Mouse (Mus musculus) liver, embryonic 11.5 days (tissue): ENCODE results near the gene Tmem256. TPM values are rescaled to one million over a fixed set of nuclear protein-coding genes. Genes with fewer than 3 reads are reported as not detected.

Source experiments
- ATAC-seq: fragments of 200-750 bp; cut with Nextera tagmentation; replicated peaks from 2 replicates; pipeline ENCODE4 v1.8.0; 2017; ENCODE audit warnings: moderate number of reproducible peaks, mild to moderate bottlenecking, moderate TSS enrichment, moderate library complexity; ENCODE audit not compliant: low FRiP score
- DNase-seq: peaks from one replicate; pipeline ENCODE4 v3.0.0-alpha.2; 2017; ENCODE audit warnings: low spot score
- H3K27ac ChIP-seq: fragments of 300-500 bp; sonication (generic); 2 replicates; pipeline ENCODE4 v1.5.1; 2014; ENCODE audit warnings: mild to moderate bottlenecking, low read depth, low read length, control low read depth
- H3K27me3 ChIP-seq: fragments of 300-500 bp; sonication (generic); replicated peaks from 2 replicates; pipeline ENCODE4 v1.6.1; 2014; ENCODE audit warnings: low read length, mixed read lengths; ENCODE audit not compliant: control insufficient read depth, insufficient read depth
- H3K36me3 ChIP-seq: fragments of 300-500 bp; sonication (generic); 2 replicates; pipeline ENCODE4 v1.6.1; 2014; ENCODE audit warnings: mild to moderate bottlenecking, low read length, moderate library complexity, mixed read lengths; ENCODE audit not compliant: control insufficient read depth, insufficient read depth
- H3K4me1 ChIP-seq: fragments of 300-500 bp; sonication (generic); replicated peaks from 2 replicates; pipeline ENCODE4 v1.6.1; 2014; ENCODE audit warnings: low read length, mixed read lengths; ENCODE audit not compliant: control insufficient read depth, insufficient read depth
- H3K4me2 ChIP-seq: fragments of 300-500 bp; sonication (generic); 2 replicates; pipeline ENCODE4 v1.6.1; 2014; ENCODE audit warnings: mild to moderate bottlenecking, control low read depth, moderate library complexity
- H3K4me3 ChIP-seq: fragments of 300-500 bp; sonication (generic); 2 replicates; pipeline ENCODE4 v1.5.1; 2014; ENCODE audit warnings: low read depth, low read length, control low read depth
- H3K9ac ChIP-seq: fragments of 300-500 bp; sonication (generic); 2 replicates; pipeline ENCODE4 v1.6.1; 2014; ENCODE audit warnings: low read depth, low read length, control low read depth
- H3K9me3 ChIP-seq: fragments of 300-500 bp; sonication (generic); 2 replicates; pipeline ENCODE4 v1.6.1; 2016; ENCODE audit warnings: low read length, inconsistent platforms, mixed read lengths; ENCODE audit not compliant: control insufficient read depth
- WGBS: fragments of 180-500 bp; shearing (Covaris S2); extraction: QIAGEN DNeasy Blood & Tissue Kit; methylation state at CpG from one replicate; pipeline ENCODE4 v1.1.7; 2014; 5-methylcytosine and 5-hydroxymethylcytosine counted together
- polyA plus RNA-seq: library from polyadenylated mRNA; unstranded; fragments of >200 nt; fragmentation: Nextera tagmentation; extraction: Ambion mirVana; gene quantifications from 2 replicates; pipeline ENCODE4 v1.2.1, GENCODE M21; 2014

The Tmem256 gene
- polyA plus RNA-seq, 1 experiment from 2014 or later = 370 TPM

GRCm38 (mm10) chr11:69871822-69872221 lies 33.5 kb downstream of the Tmem256 start:
- Histone ChIP-seq H3K4me1 (peaks cover 11% of the 10 kb centered on the region), H3K36me3 (no peaks in the 10 kb centered on the region), H3K27ac (no peak overlapping the region), H3K27me3 (no peaks in the 10 kb centered on the region), H3K4me3 (no peak overlapping the region), H3K4me2 (no peak overlapping the region), H3K9ac (no peak overlapping the region), H3K9me3 (no peaks in the 10 kb centered on the region)
- DNase-seq = no peak
- 84% methylated on average over 7 of the region's 7 CpGs for WGBS
- no peak for ATAC-seq

GRCm38 (mm10) chr11:69872451-69872850 lies 34.1 kb downstream of the Tmem256 start:
- Histone ChIP-seq H3K27me3 (no peaks in the 10 kb centered on the region), H3K4me2 (no peak overlapping the region), H3K27ac (no peak overlapping the region), H3K9me3 (no peaks in the 10 kb centered on the region), H3K9ac (no peak overlapping the region), H3K4me1 (peaks cover 17% of the 10 kb centered on the region), H3K4me3 (no peak overlapping the region), H3K36me3 (no peaks in the 10 kb centered on the region)
- DNase-seq (no peak), ATAC-seq (no peak)
- WGBS = 82% methylated on average over 4 of the region's 4 CpGs

- Histone ChIP-seq H3K4me1 (peaks cover 51% of the 10 kb centered on the region), H3K9ac (no peak overlapping the region), H3K4me3 (no peak overlapping the region), H3K9me3 (no peaks in the 10 kb centered on the region), H3K27ac (no peak overlapping the region), H3K36me3 (no peaks in the 10 kb centered on the region), H3K27me3 (no peaks in the 10 kb centered on the region), H3K4me2 (no peak overlapping the region; the same call in 1 of the 2 replicates)
- WGBS = 41% methylated on average over 7 of the region's 7 CpGs
- no peak for ATAC-seq
- DNase-seq = no peak
Measured at GRCm38 (mm10) chr11:69876186-69876585, 37.9 kb downstream of the Tmem256 start.

GRCm38 (mm10) chr11:69876867-69877266 lies 38.6 kb downstream of the Tmem256 start:
- no peaks in the 10 kb centered on the region for H3K36me3 ChIP-seq
- no peak overlapping the region for H3K9ac ChIP-seq
- 0 out of 2 replicates have a peak overlapping the region, but pooled peaks have one; percentile 21 for H3K27ac ChIP-seq
- H3K9me3 ChIP-seq = no peaks in the 10 kb centered on the region
- H3K4me2 ChIP-seq = peak overlapping the region; percentile 51
- no peaks in the 10 kb centered on the region for H3K27me3 ChIP-seq
- DNase-seq (peak; percentile 83), ATAC-seq (peak; percentile 48)
- H3K4me1 ChIP-seq = peaks cover 57% of the 10 kb centered on the region
- WGBS = 1% methylated on average over 12 of the region's 12 CpGs
- no peak overlapping the region for H3K4me3 ChIP-seq

- Histone ChIP-seq H3K4me2 (peak within 1 kb of the TSS; percentile 99), H3K4me3 (peak within 1 kb of the TSS; percentile 63), H3K27me3 (no peaks in the 10 kb centered on the region), H3K9me3 (no peaks in the 10 kb centered on the region), H3K27ac (peak within 1 kb of the TSS; percentile 92), H3K4me1 (peaks cover 57% of the 10 kb centered on the region), H3K9ac (peak within 1 kb of the TSS; percentile 25; the same call in 1 of the 2 replicates), H3K36me3 (no peaks in the 10 kb centered on the region)
- 89% methylated on average over 11 of the region's 11 CpGs for WGBS
- no peak for ATAC-seq
- DNase-seq = no peak
Measured at GRCm38 (mm10) chr11:69877878-69878277, 39.6 kb downstream of the Tmem256 start, which contains the start of gene Tmem95. Tmem95 (minus strand) TSS chr11:69878018.

- H3K36me3 ChIP-seq = no peaks in the 10 kb centered on the region
- H3K4me1 ChIP-seq = peaks cover 57% of the 10 kb centered on the region
- peak overlapping the region; percentile 92 for H3K27ac ChIP-seq
- no peaks in the 10 kb centered on the region for H3K27me3 ChIP-seq
- no peak for DNase-seq
- H3K9ac ChIP-seq = peak overlapping the region; percentile 25; the same call in 1 of the 2 replicates
- peak overlapping the region; percentile 63; the same call in 1 of the 2 replicates for H3K4me3 ChIP-seq
- peak overlapping the region; percentile 99 for H3K4me2 ChIP-seq
- no peaks in the 10 kb centered on the region for H3K9me3 ChIP-seq
- no peak for ATAC-seq
- WGBS = 84% methylated on average over 3 of the region's 3 CpGs
Measured at GRCm38 (mm10) chr11:69878399-69878798, 40.1 kb downstream of the Tmem256 start.

- H3K4me2 ChIP-seq = peak overlapping the region; percentile 99
- DNase-seq = no peak
- peak overlapping the region; percentile 63 for H3K4me3 ChIP-seq
- H3K4me1 ChIP-seq = peaks cover 57% of the 10 kb centered on the region
- H3K27me3 ChIP-seq = no peaks in the 10 kb centered on the region
- peak overlapping the region; percentile 15 for H3K9ac ChIP-seq
- H3K27ac ChIP-seq = peak overlapping the region; percentile 92
- no peaks in the 10 kb centered on the region for H3K36me3 ChIP-seq
- WGBS = 50% methylated on average over 6 of the region's 6 CpGs
- ATAC-seq = peak; percentile 79
- H3K9me3 ChIP-seq = no peaks in the 10 kb centered on the region
Measured at GRCm38 (mm10) chr11:69878952-69879351, 40.6 kb downstream of the Tmem256 start.

- no peaks in the 10 kb centered on the region for H3K27me3 ChIP-seq
- H3K27ac ChIP-seq = peak overlapping the region; percentile 92
- H3K4me2 ChIP-seq = peak overlapping the region; percentile 99
- no peak for ATAC-seq
- DNase-seq = no peak
- peak overlapping the region; percentile 63 for H3K4me3 ChIP-seq
- H3K9ac ChIP-seq = peak overlapping the region; percentile 80
- H3K9me3 ChIP-seq = no peaks in the 10 kb centered on the region
- 61% methylated on average over 15 of the region's 15 CpGs for WGBS
- H3K4me1 ChIP-seq = peaks cover 57% of the 10 kb centered on the region
- H3K36me3 ChIP-seq = no peaks in the 10 kb centered on the region
Measured at GRCm38 (mm10) chr11:69879711-69880110, 41.4 kb downstream of the Tmem256 start.

- H3K4me3 ChIP-seq = peak overlapping the region; percentile 63
- H3K4me1 ChIP-seq = peaks cover 57% of the 10 kb centered on the region
- peak; percentile 85 for DNase-seq
- peak overlapping the region; percentile 92 for H3K27ac ChIP-seq
- WGBS = under 1% methylated on average over 18 of the region's 18 CpGs
- peak; percentile 46 for ATAC-seq
- no peaks in the 10 kb centered on the region for H3K27me3 ChIP-seq
- no peaks in the 10 kb centered on the region for H3K9me3 ChIP-seq
- peak overlapping the region; percentile 80 for H3K9ac ChIP-seq
- H3K36me3 ChIP-seq = no peaks in the 10 kb centered on the region
- H3K4me2 ChIP-seq = peak overlapping the region; percentile 99
Measured at GRCm38 (mm10) chr11:69880506-69880852, 42.2 kb downstream of the Tmem256 start.
